Mouse (Mus musculus): ENCODE results near the gene Gpr55.

The Gpr55 gene

GRCm38 (mm10) chr1:85960873-85961272, at the start of gene Gpr55:
Gene Gpr55, minus strand, starts transcription at chr1:85961007.
- no peaks in the 10 kb centered on the region for H3K36me3 ChIP-seq (ENCODE audit: insufficient read depth, low read length)
- TF ChIP-seq NANOG (IDR thresholded peaks at IDR 0.05; ENCODE audit: borderline replicate concordance, low read length) (no peak), CTCF (conservative IDR thresholded peaks at IDR 0.05; ENCODE audit: low read length) (no peak), POU5F1 (IDR thresholded peaks at IDR 0.05; ENCODE audit: borderline replicate concordance, low read length) (no peak)
- no peaks in the 10 kb centered on the region; the same call in 1 of the 2 replicates for H3K4me1 ChIP-seq (replicated peaks; ENCODE audit: low read depth, low read length)
- peaks cover 11% of the 10 kb centered on the region for H3K27me3 ChIP-seq (ENCODE audit: insufficient read depth, low read length)
- H3K9me3 ChIP-seq (ENCODE audit: low read length), result 0 out of 2 replicates have a peak, but pooled peaks cover 4% of the 10 kb centered on the region
- no peak within 1 kb of the TSS for H3K4me3 ChIP-seq (replicated peaks; ENCODE audit: low read length)

- Histone ChIP-seq H3K4me1 (replicated peaks; ENCODE audit: low read depth, low read length) (peaks cover 13% of the 10 kb centered on the region; the same call in 1 of the 2 replicates), H3K4me3 (replicated peaks; ENCODE audit: low read length) (no peak overlapping the region), H3K9me3 (ENCODE audit: low read length) (peaks cover 23% of the 10 kb centered on the region), H3K36me3 (ENCODE audit: insufficient read depth, low read length) (no peaks in the 10 kb centered on the region), H3K27me3 (ENCODE audit: insufficient read depth, low read length) (peaks cover 7% of the 10 kb centered on the region; the same call in 1 of the 2 replicates)
- TF ChIP-seq CTCF (conservative IDR thresholded peaks at IDR 0.05; ENCODE audit: low read length) (peak; percentile 82), POU5F1 (IDR thresholded peaks at IDR 0.05; ENCODE audit: borderline replicate concordance, low read length) (no peak), NANOG (IDR thresholded peaks at IDR 0.05; ENCODE audit: borderline replicate concordance, low read length) (no peak)
Measured at GRCm38 (mm10) chr1:86007778-86008177, 47.0 kb upstream of the Gpr55 start.

DNA sequence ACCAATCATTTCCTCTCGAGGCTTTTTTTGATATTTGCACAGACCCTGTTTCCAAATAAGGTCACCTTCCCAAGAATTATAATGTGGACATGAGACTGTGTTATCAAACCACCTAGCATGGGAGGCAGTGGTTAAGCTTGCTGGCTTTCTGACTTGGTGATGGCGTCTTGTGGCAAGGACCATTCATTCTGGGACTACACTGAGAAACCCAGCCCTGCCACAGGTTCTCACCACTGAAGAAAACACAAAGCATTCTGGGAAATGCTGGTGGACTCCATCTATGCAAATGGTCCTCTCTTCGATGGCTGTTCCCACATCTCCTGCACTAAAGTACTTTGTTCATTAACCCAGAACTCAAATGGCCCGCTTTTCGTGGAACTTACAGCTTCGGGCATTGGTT, 45.2 kb upstream of the Gpr55 start:
- peaks cover 13% of the 10 kb centered on the region; the same call in 1 of the 2 replicates for H3K4me1 ChIP-seq (replicated peaks; ENCODE audit: low read depth, low read length)
- TF ChIP-seq NANOG (IDR thresholded peaks at IDR 0.05; ENCODE audit: borderline replicate concordance, low read length) (no peak), POU5F1 (IDR thresholded peaks at IDR 0.05; ENCODE audit: borderline replicate concordance, low read length) (no peak), CTCF (conservative IDR thresholded peaks at IDR 0.05; ENCODE audit: low read length) (no peak)
- no peak overlapping the region for H3K4me3 ChIP-seq (replicated peaks; ENCODE audit: low read length)

DNA sequence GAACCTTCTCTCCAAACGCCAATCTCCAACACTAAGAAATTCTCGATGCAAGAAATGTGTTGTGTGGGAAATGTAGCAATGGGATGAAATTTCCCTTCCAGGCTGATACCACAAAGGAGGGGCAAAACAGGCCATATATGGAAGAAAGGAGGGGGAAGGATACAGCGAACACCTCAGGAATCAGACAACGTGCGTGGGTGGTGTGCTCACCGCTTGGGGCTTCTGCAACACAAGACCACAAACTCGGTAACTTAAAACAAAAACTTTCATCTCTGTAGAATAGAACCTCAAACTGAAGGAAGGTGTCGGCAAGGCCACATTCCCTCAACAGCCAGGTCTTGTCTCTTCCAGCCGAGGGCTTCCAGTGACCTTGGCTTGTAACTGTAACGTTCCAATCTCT, 44.7 kb upstream of the Gpr55 start:
- Histone ChIP-seq H3K9me3 (ENCODE audit: low read length) (peaks cover under 1% of the 10 kb centered on the region; the same call in 1 of the 2 replicates), H3K36me3 (ENCODE audit: insufficient read depth, low read length) (no peaks in the 10 kb centered on the region), H3K27me3 (ENCODE audit: insufficient read depth, low read length) (peaks cover 21% of the 10 kb centered on the region; the same call in 1 of the 2 replicates), H3K4me3 (replicated peaks; ENCODE audit: low read length) (no peak overlapping the region), H3K4me1 (replicated peaks; ENCODE audit: low read depth, low read length) (peaks cover 13% of the 10 kb centered on the region; the same call in 1 of the 2 replicates)
- TF ChIP-seq CTCF (conservative IDR thresholded peaks at IDR 0.05; ENCODE audit: low read length), result no peak
- no peak for TF ChIP-seq POU5F1 (IDR thresholded peaks at IDR 0.05; ENCODE audit: borderline replicate concordance, low read length)
- TF ChIP-seq NANOG (IDR thresholded peaks at IDR 0.05; ENCODE audit: borderline replicate concordance, low read length), result no peak

More for the DNA sequence above, 45.2 kb upstream of the Gpr55 start:
- Histone ChIP-seq H3K27me3 (ENCODE audit: insufficient read depth, low read length) (peaks cover 17% of the 10 kb centered on the region; the same call in 1 of the 2 replicates), H3K36me3 (ENCODE audit: insufficient read depth, low read length) (no peaks in the 10 kb centered on the region), H3K9me3 (ENCODE audit: low read length) (peaks cover 5% of the 10 kb centered on the region)

- Histone ChIP-seq H3K4me1 (replicated peaks; ENCODE audit: low read depth, low read length) (no peaks in the 10 kb centered on the region), H3K4me3 (replicated peaks; ENCODE audit: low read length) (no peak overlapping the region), H3K9me3 (ENCODE audit: low read length) (peaks cover 5% of the 10 kb centered on the region; the same call in 1 of the 2 replicates), H3K27me3 (ENCODE audit: insufficient read depth, low read length) (peaks cover 21% of the 10 kb centered on the region; the same call in 1 of the 2 replicates), H3K36me3 (ENCODE audit: insufficient read depth, low read length) (no peaks in the 10 kb centered on the region)
- TF ChIP-seq CTCF (conservative IDR thresholded peaks at IDR 0.05; ENCODE audit: low read length) (no peak), POU5F1 (IDR thresholded peaks at IDR 0.05; ENCODE audit: borderline replicate concordance, low read length) (no peak), NANOG (IDR thresholded peaks at IDR 0.05; ENCODE audit: borderline replicate concordance, low read length) (no peak)
Measured at GRCm38 (mm10) chr1:85999853-86000570, 39.2 kb upstream of the Gpr55 start.

- TF ChIP-seq NANOG (IDR thresholded peaks at IDR 0.05; ENCODE audit: borderline replicate concordance, low read length) (no peak), CTCF (conservative IDR thresholded peaks at IDR 0.05; ENCODE audit: low read length) (no peak), POU5F1 (IDR thresholded peaks at IDR 0.05; ENCODE audit: borderline replicate concordance, low read length) (no peak)
Measured at GRCm38 (mm10) chr1:85998012-85998411, 37.2 kb upstream of the Gpr55 start.

GRCm38 (mm10) chr1:85997221-85997620, 36.4 kb upstream of the Gpr55 start:
- H3K9me3 ChIP-seq (ENCODE audit: low read length), result peaks cover 5% of the 10 kb centered on the region; the same call in 1 of the 2 replicates
- no peak for TF ChIP-seq POU5F1 (IDR thresholded peaks at IDR 0.05; ENCODE audit: borderline replicate concordance, low read length)
- TF ChIP-seq NANOG (IDR thresholded peaks at IDR 0.05; ENCODE audit: borderline replicate concordance, low read length), result no peak
- TF ChIP-seq CTCF (conservative IDR thresholded peaks at IDR 0.05; ENCODE audit: low read length), result no peak
- H3K27me3 ChIP-seq (ENCODE audit: insufficient read depth, low read length), result peaks cover 17% of the 10 kb centered on the region; the same call in 1 of the 2 replicates
- H3K36me3 ChIP-seq (ENCODE audit: insufficient read depth, low read length), result no peaks in the 10 kb centered on the region
- peaks cover 12% of the 10 kb centered on the region for H3K4me1 ChIP-seq (replicated peaks; ENCODE audit: low read depth, low read length)
- H3K4me3 ChIP-seq (replicated peaks; ENCODE audit: low read length), result no peak overlapping the region

More at GRCm38 (mm10) chr1:85998012-85998411, 37.2 kb upstream of the Gpr55 start:
- no peak overlapping the region for H3K4me3 ChIP-seq (replicated peaks; ENCODE audit: low read length)
- no peaks in the 10 kb centered on the region for H3K36me3 ChIP-seq (ENCODE audit: insufficient read depth, low read length)
- peaks cover 10% of the 10 kb centered on the region for H3K4me1 ChIP-seq (replicated peaks; ENCODE audit: low read depth, low read length)
- H3K9me3 ChIP-seq (ENCODE audit: low read length), result peaks cover 5% of the 10 kb centered on the region; the same call in 1 of the 2 replicates
- H3K27me3 ChIP-seq (ENCODE audit: insufficient read depth, low read length), result peaks cover 21% of the 10 kb centered on the region; the same call in 1 of the 2 replicates

DNA sequence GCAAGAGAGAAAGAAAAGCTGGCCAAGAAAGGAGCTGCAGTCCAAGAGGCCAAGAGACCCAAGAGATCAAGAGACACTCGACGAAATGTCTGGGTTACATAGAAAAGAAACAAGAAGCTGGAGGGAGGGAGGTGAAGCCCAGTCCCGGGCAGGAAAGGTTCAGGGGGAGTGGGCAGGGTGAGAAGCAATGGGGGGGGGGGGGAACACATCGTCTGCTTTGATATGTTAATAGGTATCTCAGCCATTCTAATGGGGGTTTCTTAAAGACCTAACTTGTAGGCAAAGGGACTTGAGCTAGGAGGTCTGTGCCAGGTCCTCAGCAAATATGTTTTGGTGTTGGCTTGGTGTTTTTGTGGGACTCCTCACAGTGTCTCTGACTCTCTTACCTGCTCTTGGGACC, 32.7 kb upstream of the Gpr55 start:
- H3K9me3 ChIP-seq (ENCODE audit: low read length), result peaks cover 5% of the 10 kb centered on the region; the same call in 1 of the 2 replicates
- peaks cover 13% of the 10 kb centered on the region; the same call in 1 of the 2 replicates for H3K27me3 ChIP-seq (ENCODE audit: insufficient read depth, low read length)
- no peaks in the 10 kb centered on the region for H3K36me3 ChIP-seq (ENCODE audit: insufficient read depth, low read length)
- H3K4me3 ChIP-seq (replicated peaks; ENCODE audit: low read length), result no peak overlapping the region
- TF ChIP-seq NANOG (IDR thresholded peaks at IDR 0.05; ENCODE audit: borderline replicate concordance, low read length) (no peak), POU5F1 (IDR thresholded peaks at IDR 0.05; ENCODE audit: borderline replicate concordance, low read length) (no peak), CTCF (conservative IDR thresholded peaks at IDR 0.05; ENCODE audit: low read length) (no peak)
- peaks cover 20% of the 10 kb centered on the region for H3K4me1 ChIP-seq (replicated peaks; ENCODE audit: low read depth, low read length)

Measured in E14TG2a.4 (cell line).